Mouse (Mus musculus) spleen, adult 2 months (tissue): ENCODE data around the gene Edn3.

ENCODE experiments used
- CTCF ChIP-seq: fragments of 200-500 bp; IDR thresholded peaks from 2 replicates; pipeline ENCODE4 v1.5.1; 2011; ENCODE audit warnings: mild to moderate bottlenecking, inconsistent platforms; ENCODE audit not compliant: insufficient read depth, insufficient read length, insufficient replicate concordance; ENCODE audit errors: extremely low read depth
- POLR2A ChIP-seq: fragments of 200-500 bp; IDR thresholded peaks from 2 replicates; pipeline ENCODE4 v1.6.1; 2011; ENCODE audit warnings: low read depth, low read length, inconsistent platforms

DNA sequence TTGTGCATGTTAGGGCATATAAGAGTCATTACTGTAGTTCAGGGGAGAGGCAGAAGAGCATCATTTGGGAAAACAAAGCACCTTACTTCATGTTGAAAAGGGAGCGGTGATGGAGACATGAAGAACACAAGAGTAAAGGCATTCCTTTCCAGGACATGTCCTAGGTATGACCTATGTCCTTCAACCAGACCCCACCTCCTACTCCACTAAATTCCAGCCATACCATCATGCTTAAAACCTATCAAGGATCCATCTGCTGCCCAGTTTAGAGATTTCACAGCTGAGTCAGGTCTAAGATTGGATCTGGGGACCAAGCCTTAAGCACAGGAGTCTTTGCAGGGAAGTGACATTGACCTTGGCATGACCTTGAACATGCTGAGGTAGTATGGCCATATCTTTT, 25.1 kb upstream of the Edn3 start:
- TF ChIP-seq POLR2A, result no peak
- no peak for TF ChIP-seq CTCF
